Mouse (Mus musculus) limb, embryonic 15.5 days (tissue): ENCODE measurements around the gene Mocs3. TPM values are rescaled to one million over a fixed set of nuclear protein-coding genes. Genes with fewer than 3 reads are reported as not detected.
A peak's percentile ranks its signal among the peaks of the same experiment; 100 is the strongest.

Experiments used
- ATAC-seq: fragments of 200-750 bp; cut with Nextera tagmentation; 2 replicates; pipeline ENCODE4 v1.8.0; 2017; ENCODE audit warnings: low read depth, moderate TSS enrichment; ENCODE audit not compliant: insufficient number of reproducible peaks, low FRiP score, low TSS enrichment
- H3K27ac ChIP-seq: fragments of 300-500 bp; sonication (generic); 2 replicates; pipeline ENCODE4 v1.5.1; 2015; ENCODE audit warnings: moderate library complexity, mild to moderate bottlenecking, inconsistent platforms
- H3K27me3 ChIP-seq: fragments of 300-500 bp; sonication (generic); 2 replicates; pipeline ENCODE4 v1.6.1; 2015; ENCODE audit warnings: inconsistent platforms
- H3K36me3 ChIP-seq: fragments of 300-500 bp; sonication (generic); 2 replicates; pipeline ENCODE4 v1.6.1; 2015; ENCODE audit warnings: inconsistent platforms
- H3K4me1 ChIP-seq: fragments of 300-500 bp; sonication (generic); 2 replicates; pipeline ENCODE4 v1.6.1; 2015; ENCODE audit warnings: inconsistent platforms
- H3K4me2 ChIP-seq: fragments of 300-500 bp; sonication (generic); 2 replicates; pipeline ENCODE4 v1.6.1; 2015; ENCODE audit warnings: mild to moderate bottlenecking, inconsistent platforms
- H3K4me3 ChIP-seq: fragments of 300-500 bp; sonication (generic); 2 replicates; pipeline ENCODE4 v1.5.1; 2015; ENCODE audit warnings: mild to moderate bottlenecking, inconsistent platforms
- H3K9ac ChIP-seq: fragments of 300-500 bp; sonication (generic); 2 replicates; pipeline ENCODE4 v1.6.1; 2015; ENCODE audit warnings: inconsistent platforms
- H3K9me3 ChIP-seq: fragments of 300-500 bp; sonication (generic); 2 replicates; pipeline ENCODE4 v1.6.1; 2016; ENCODE audit warnings: inconsistent platforms
- WGBS: fragments of 180-500 bp; shearing (Covaris S2); methylation state at CpG from one replicate; pipeline ENCODE4 v1.1.7; 2015; 5-methylcytosine and 5-hydroxymethylcytosine counted together
- polyA plus RNA-seq: library from polyadenylated mRNA; unstranded; fragments of >200 nt; fragmentation: Nextera tagmentation; extraction: Ambion mirVana; gene quantifications from 2 replicates; pipeline ENCODE4 v1.2.1, GENCODE M21; 2015

The Mocs3 gene
- polyA plus RNA-seq, 1 experiment from 2014 or later = 6.8 TPM

DNA sequence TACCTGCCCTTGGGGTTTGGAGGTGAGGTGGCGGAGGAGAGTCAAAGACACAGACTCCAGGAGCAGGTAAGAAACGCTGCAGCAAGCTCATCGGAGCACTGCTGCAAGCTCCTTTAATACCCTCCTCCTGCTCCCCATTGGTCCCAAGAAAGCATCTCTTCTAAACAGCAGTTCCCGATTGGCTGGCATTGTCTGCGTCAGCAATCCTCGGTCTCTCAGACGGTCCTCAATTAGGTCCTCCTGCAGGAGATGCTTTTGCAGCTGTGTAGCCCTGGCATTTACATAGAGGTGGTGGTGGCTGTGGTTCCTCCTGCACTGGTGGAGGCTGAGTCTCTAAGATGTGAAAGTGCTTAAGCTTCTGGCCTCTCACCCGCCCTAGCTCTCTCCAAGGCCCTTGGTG, 15.1 kb downstream of the Mocs3 start:
- H3K4me3 ChIP-seq = no peak overlapping the region
- WGBS = 32% methylated on average over 8 of the region's 8 CpGs

DNA sequence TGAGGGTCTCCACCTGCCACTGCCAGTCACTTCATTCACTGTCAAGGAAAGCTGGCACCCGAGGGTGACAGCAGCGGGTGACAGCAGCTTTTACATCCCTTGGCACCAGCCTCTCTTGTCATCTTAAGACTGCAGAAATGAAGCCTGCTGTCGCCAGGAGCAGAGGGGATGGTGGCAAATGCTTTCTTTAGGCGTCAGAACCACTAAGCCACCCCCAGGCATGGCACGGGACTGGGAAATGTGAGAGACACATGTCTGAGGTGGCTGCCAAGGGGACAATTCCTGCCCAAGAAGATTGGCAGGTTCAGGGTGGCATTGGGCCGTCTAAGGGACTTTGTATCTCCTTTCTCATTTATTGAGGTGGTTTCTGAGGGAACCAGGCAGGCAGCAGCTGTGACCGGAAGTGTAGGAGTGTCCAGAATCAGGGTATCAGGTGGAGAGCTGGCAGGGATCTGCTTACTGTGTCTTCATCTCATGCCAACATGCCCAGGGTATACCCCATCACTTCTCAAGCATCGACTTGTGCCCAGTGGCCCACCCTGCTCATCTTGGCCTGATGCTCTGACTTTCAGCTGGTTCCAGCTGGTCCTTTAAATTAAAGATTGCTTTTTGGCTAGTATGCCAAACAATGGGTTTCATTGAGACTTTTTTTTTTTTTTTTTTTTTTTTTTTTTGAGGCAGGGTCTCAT, 17.9 kb downstream of the Mocs3 start:
- peaks cover 6% of the 10 kb centered on the region; the same call in 1 of the 2 replicates for H3K4me1 ChIP-seq
- H3K4me2 ChIP-seq = no peak overlapping the region
- H3K9me3 ChIP-seq = no peaks in the 10 kb centered on the region
- H3K4me3 ChIP-seq = no peak overlapping the region
- no peak overlapping the region for H3K9ac ChIP-seq
- H3K36me3 ChIP-seq = no peaks in the 10 kb centered on the region
- no peak for ATAC-seq
- H3K27ac ChIP-seq = no peak overlapping the region
- peaks cover 4% of the 10 kb centered on the region; the same call in 1 of the 2 replicates for H3K27me3 ChIP-seq
- WGBS = 75% methylated on average over 8 of the region's 8 CpGs

More for the DNA sequence above, 15.1 kb downstream of the Mocs3 start:
- Histone ChIP-seq H3K9me3 (no peaks in the 10 kb centered on the region), H3K4me1 (no peaks in the 10 kb centered on the region), H3K36me3 (no peaks in the 10 kb centered on the region), H3K9ac (no peak overlapping the region), H3K27ac (no peak overlapping the region), H3K27me3 (no peaks in the 10 kb centered on the region), H3K4me2 (no peak overlapping the region)
- no peak for ATAC-seq

DNA sequence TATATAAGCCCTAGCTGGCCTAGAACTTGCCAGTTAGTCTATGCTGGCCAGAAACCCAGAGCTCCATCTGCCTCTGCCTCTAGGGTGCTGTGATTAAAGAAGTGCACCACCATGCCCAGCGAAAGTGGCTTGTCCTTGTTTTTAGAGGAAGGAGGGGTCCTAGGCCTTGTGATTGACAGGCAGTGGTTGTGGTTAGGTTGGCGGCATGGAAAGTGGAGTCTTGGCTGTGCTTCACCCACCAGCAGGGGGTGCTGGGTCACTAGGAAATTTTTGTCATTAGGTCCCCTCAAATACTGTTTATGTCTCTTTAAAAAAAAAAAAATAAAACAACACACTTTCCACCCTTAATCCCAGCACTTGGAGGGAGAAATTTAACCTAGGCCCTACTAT, 18.4 kb downstream of the Mocs3 start:
- Histone ChIP-seq H3K4me1 (peaks cover 6% of the 10 kb centered on the region; the same call in 1 of the 2 replicates), H3K27me3 (peaks cover 4% of the 10 kb centered on the region; the same call in 1 of the 2 replicates), H3K36me3 (no peaks in the 10 kb centered on the region), H3K9me3 (no peaks in the 10 kb centered on the region), H3K4me3 (no peak overlapping the region), H3K4me2 (no peak overlapping the region), H3K27ac (no peak overlapping the region), H3K9ac (no peak overlapping the region)
- ATAC-seq = no peak
- WGBS = 16% methylated on average over 2 of the region's 2 CpGs

DNA sequence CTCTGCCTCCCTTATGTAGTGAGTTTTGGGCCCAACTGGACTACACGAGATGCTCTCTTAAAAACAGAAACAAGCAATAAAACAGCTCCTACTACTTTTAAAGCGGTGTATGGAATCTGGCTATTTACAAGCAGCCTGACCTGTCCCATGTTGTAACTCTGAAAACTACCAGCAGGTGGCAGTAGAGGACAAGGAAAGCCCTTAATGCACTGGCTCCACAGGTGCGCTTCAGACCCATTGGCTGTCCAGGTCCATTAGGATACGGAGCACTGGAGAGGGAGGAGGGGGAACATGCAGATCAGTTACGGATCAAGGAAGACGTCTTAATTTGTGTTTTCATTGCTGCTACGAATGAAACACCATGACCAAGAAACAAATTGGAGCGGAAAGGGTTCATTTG, 19.8 kb downstream of the Mocs3 start:
- Histone ChIP-seq H3K9me3 (no peaks in the 10 kb centered on the region), H3K4me1 (peaks cover 6% of the 10 kb centered on the region; the same call in 1 of the 2 replicates), H3K27me3 (peaks cover 4% of the 10 kb centered on the region; the same call in 1 of the 2 replicates), H3K27ac (no peak overlapping the region), H3K4me2 (no peak overlapping the region), H3K36me3 (no peaks in the 10 kb centered on the region), H3K4me3 (no peak overlapping the region), H3K9ac (no peak overlapping the region)
- no peak for ATAC-seq
- WGBS = 12% methylated on average over 8 of the region's 8 CpGs

DNA sequence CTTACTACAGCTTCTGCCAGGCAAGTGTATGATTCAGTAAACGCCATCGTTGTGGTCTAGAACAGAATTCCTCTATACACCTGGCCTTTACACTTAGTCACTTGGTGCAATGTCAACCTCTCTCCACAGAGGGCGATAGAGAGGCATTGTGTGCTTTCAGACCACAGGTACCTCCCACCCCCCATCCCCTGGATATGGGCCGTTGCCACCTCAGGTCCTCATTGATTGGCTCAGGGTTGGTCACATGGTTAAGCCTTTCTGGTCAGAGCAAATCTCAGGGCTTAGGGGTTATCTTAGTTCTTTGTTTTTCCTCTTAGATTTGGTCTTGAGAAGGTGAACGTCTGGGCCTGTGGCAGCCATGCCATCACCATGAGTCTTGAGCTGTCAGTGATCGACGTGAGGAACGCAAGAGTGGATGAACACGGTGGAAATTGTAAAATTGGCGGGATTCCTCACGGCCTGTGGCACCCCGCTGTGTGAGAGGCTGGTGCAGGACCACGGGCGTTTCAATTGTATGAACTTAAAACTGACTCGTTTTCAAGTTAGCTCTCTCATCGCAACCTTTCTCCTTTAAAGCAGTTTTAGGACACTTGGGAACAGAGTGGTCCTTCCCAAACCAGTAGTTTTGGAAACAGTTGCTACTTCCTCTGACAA, 22.3 kb downstream of the Mocs3 start:
- Histone ChIP-seq H3K9ac (no peak overlapping the region), H3K36me3 (no peaks in the 10 kb centered on the region), H3K4me3 (no peak overlapping the region), H3K4me1 (peaks cover 6% of the 10 kb centered on the region; the same call in 1 of the 2 replicates), H3K9me3 (no peaks in the 10 kb centered on the region), H3K27ac (no peak overlapping the region), H3K27me3 (peaks cover 4% of the 10 kb centered on the region; the same call in 1 of the 2 replicates), H3K4me2 (peak overlapping the region; percentile 13; the same call in 1 of the 2 replicates)
- ATAC-seq = no peak
- WGBS = 11% methylated on average over 16 of the region's 16 CpGs

DNA sequence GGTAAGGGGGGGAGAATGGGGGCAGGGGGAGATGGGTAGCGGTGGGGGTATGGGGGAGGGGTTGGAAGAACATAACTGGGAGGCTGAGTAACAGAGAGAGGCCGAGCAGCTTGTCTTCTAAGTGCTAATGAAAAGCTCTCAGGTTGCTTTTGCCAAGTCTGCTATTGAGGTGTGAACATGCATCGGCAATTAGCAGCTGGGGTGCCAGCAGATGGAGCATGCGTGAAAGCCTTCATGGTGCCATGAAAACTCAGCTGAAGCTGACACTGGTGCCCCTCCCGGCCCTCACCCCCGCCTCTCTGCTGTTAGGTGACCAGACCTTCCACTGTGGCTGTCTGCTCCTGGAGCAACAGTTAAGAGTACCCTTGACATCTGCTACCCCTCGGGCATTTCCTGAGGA, 23.4 kb downstream of the Mocs3 start:
- Histone ChIP-seq H3K36me3 (no peaks in the 10 kb centered on the region), H3K9ac (no peak overlapping the region), H3K27me3 (peaks cover 4% of the 10 kb centered on the region; the same call in 1 of the 2 replicates), H3K4me2 (no peak overlapping the region), H3K9me3 (no peaks in the 10 kb centered on the region), H3K27ac (no peak overlapping the region), H3K4me3 (no peak overlapping the region), H3K4me1 (peaks cover 6% of the 10 kb centered on the region; the same call in 1 of the 2 replicates)
- ATAC-seq = no peak
- 21% methylated on average over 7 of the region's 7 CpGs for WGBS

DNA sequence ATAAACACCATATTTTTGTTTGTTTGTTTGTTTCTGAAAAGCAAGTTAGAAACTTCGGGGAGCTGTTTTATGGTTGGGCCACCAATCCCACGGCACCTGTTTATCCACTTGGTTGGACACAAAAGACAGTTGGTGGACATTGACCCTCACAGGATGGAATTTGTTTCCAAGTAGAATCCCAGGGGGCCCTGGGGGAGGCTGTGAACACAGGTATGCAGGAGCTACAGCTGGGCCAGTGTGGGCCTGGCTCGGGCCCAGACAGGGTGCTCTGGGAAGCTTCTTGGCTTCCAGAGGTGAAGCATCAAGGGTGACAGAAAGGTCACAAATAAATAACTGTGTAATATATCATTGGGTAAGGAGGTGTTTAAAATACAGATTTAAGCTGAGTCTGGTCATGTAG, 26.1 kb downstream of the Mocs3 start:
- Histone ChIP-seq H3K4me2 (no peak overlapping the region), H3K27ac (no peak overlapping the region), H3K4me1 (peaks cover 6% of the 10 kb centered on the region; the same call in 1 of the 2 replicates), H3K27me3 (no peaks in the 10 kb centered on the region), H3K9ac (no peak overlapping the region), H3K9me3 (no peaks in the 10 kb centered on the region), H3K4me3 (no peak overlapping the region), H3K36me3 (no peaks in the 10 kb centered on the region)
- ATAC-seq = no peak
- 76% methylated on average over 3 of the region's 3 CpGs for WGBS

DNA sequence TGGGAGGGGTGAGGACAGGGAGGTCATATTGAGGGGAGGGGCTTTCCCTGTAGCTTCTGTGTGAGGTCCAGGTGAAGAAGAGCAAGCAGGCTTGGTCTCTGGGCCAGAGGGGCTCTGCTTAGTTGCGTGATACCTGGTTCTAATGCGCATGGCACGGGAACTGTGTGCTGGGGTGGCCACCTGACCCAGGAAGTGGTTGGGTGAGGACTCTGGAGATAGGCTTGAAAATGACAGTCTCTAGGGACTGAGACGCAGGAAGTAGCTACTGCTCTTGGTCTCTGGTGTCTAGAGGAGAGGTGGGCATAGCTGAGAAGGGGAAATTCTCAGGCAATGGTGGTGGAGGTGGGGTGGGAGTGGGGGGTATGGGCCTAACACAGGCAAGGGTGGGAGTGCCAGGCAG, 26.8 kb downstream of the Mocs3 start:
- 89% methylated on average over 4 of the region's 4 CpGs for WGBS
- ATAC-seq = no peak
- H3K27ac ChIP-seq = no peak overlapping the region
- no peak overlapping the region for H3K4me2 ChIP-seq
- H3K36me3 ChIP-seq = no peaks in the 10 kb centered on the region
- no peak overlapping the region for H3K9ac ChIP-seq
- H3K4me1 ChIP-seq = peaks cover 8% of the 10 kb centered on the region; the same call in 1 of the 2 replicates
- no peaks in the 10 kb centered on the region for H3K27me3 ChIP-seq
- no peak overlapping the region for H3K4me3 ChIP-seq
- H3K9me3 ChIP-seq = no peaks in the 10 kb centered on the region

DNA sequence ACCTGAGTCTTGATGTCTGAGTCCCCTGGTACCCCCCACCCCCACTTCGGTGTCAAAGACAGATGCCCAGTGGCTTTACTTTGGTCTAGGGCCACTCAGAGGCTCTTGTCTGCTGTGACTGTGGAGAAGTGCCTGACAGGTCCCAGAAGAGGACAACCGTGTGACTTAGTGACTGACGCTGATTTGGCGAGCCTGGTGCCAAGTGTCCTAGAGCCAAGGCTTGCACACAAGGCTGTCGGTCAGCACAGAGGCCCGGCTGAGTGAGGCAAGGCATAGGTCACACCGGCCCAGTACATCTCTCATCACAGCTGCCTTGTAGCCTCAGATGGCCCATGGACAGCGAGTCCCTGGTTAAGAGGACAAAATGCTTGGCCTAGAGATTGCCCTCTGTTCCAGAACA, 28.6 kb downstream of the Mocs3 start:
- no peak overlapping the region for H3K4me3 ChIP-seq
- H3K36me3 ChIP-seq = no peaks in the 10 kb centered on the region
- 0 out of 2 replicates have a peak, but pooled peaks cover 2% of the 10 kb centered on the region for H3K4me1 ChIP-seq
- peaks cover 5% of the 10 kb centered on the region for H3K27me3 ChIP-seq
- WGBS = 87% methylated on average over 8 of the region's 8 CpGs
- no peak overlapping the region for H3K9ac ChIP-seq
- no peak overlapping the region for H3K4me2 ChIP-seq
- no peak for ATAC-seq
- H3K27ac ChIP-seq = no peak overlapping the region
- H3K9me3 ChIP-seq = no peaks in the 10 kb centered on the region

DNA sequence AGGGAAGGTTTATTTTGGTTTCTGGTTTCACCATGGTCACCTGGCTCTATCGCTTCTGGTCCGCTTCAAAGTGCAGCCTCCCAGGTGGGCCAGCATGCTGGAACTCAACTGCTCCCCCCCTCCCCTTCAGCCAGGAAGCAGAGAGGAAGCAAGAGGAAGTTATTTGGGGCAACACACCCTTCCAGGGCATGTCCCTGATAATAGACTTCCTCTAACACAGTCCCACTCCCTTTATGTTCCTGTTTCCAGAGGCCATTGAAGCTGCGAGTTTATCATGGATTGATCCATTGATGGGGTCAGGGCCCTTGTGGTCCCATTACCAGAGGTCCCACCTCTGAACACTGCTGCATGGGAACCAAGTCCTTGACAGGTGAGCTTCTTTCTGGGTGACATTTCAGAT, 29.7 kb downstream of the Mocs3 start:
- Histone ChIP-seq H3K4me2 (no peak overlapping the region), H3K27me3 (peaks cover 5% of the 10 kb centered on the region), H3K36me3 (no peaks in the 10 kb centered on the region), H3K9me3 (no peaks in the 10 kb centered on the region), H3K4me3 (no peak overlapping the region), H3K9ac (no peak overlapping the region), H3K27ac (no peak overlapping the region), H3K4me1 (0 out of 2 replicates have a peak, but pooled peaks cover 2% of the 10 kb centered on the region)
- 79% methylated on average over 3 of the region's 3 CpGs for WGBS
- no peak for ATAC-seq

DNA sequence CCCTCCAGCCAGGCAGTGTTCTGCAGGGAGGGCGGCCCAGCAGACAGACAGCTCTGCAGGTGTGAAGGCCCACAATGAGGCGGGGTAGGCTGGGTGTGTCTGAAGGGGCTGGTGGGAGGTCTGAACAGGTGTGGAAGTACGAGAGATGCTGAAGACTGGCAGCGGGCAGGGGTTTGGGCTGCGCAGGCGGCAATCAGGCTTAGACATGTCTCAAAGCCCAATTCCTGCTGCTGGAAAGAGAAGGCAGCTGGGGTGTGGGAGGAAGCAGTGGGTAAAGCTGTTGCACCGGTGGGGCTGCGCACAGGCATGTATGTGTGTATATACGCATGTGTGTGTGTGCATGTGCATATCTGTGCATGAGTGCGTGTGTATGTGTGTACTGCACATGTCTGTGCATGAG, 30.5 kb downstream of the Mocs3 start:
- 72% methylated on average over 10 of the region's 10 CpGs for WGBS
- no peak; the same call in 1 of the 2 replicates for ATAC-seq
- H3K36me3 ChIP-seq = no peaks in the 10 kb centered on the region

DNA sequence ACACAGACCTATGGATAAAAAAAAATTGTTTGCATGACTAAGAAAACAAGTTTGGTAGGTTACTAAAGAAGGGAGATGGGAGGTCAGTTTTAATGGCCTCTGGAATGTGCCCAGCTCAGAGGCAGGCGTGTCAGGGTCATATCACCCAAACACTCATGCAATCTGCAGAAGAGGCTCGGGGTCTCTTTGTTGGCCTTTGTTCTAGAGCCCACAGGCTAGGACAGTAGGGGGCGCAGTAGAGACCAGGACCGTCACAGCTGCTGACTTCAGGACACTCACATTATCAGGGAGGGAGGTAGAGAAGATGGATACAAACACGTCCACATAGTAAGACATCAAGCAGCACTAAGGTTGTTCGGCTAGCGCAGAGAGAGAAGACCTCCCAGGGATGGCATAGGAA, 37.6 kb downstream of the Mocs3 start:
- H3K27ac ChIP-seq = no peak overlapping the region
- H3K4me1 ChIP-seq = peaks cover 5% of the 10 kb centered on the region; the same call in 1 of the 2 replicates
- no peak overlapping the region for H3K9ac ChIP-seq
- no peaks in the 10 kb centered on the region for H3K36me3 ChIP-seq
- peak overlapping the region; percentile 33 for H3K4me2 ChIP-seq
- 34% methylated on average over 7 of the region's 7 CpGs for WGBS
- H3K27me3 ChIP-seq = peaks cover 15% of the 10 kb centered on the region; the same call in 1 of the 2 replicates
- H3K4me3 ChIP-seq = no peak overlapping the region
- ATAC-seq = no peak
- H3K9me3 ChIP-seq = no peaks in the 10 kb centered on the region

More for the DNA sequence above, 30.5 kb downstream of the Mocs3 start:
- no peaks in the 10 kb centered on the region for H3K9me3 ChIP-seq
- 0 out of 2 replicates have a peak, but pooled peaks cover 2% of the 10 kb centered on the region for H3K4me1 ChIP-seq
- no peak overlapping the region for H3K4me2 ChIP-seq
- no peak overlapping the region for H3K27ac ChIP-seq
- H3K27me3 ChIP-seq = peaks cover 5% of the 10 kb centered on the region
- no peak overlapping the region for H3K4me3 ChIP-seq
- no peak overlapping the region for H3K9ac ChIP-seq
